Mouse (Mus musculus): ENCODE measurements around the gene Zbtb22. TPM values are rescaled to one million over a fixed set of nuclear protein-coding genes. Genes with fewer than 3 reads are reported as not detected.
"Not testable (repeated sequence)": the region's sequence is repeated elsewhere in the genome, so short reads cannot be mapped to it uniquely, and the experiment has no call there.

The Zbtb22 gene
- total and polyA plus RNA-seq, 2 experiments from 2014 or later, result 12.0 to 29.1 TPM

GRCm38 (mm10) chr17:33950131-33950625 is 34.5 kb downstream of the Zbtb22 start:
- DNase-seq (ENCODE audit: low spot score) (no peak), ATAC-seq (ENCODE audit: insufficient read depth, low read depth) (no peak)
- no peak for TF ChIP-seq CTCF (IDR thresholded peaks at IDR 0.05; ENCODE audit: low read depth)
- TF ChIP-seq EP300 (IDR thresholded peaks at IDR 0.05; ENCODE audit: low read depth), result no peak
- no peaks in the 10 kb centered on the region for H3K9me3 ChIP-seq (replicated peaks; ENCODE audit: control insufficient read depth, low read length)
- H3K27ac ChIP-seq (ENCODE audit: low read depth), result no peak overlapping the region
- H3K4me1 ChIP-seq (ENCODE audit: control insufficient read depth, insufficient read depth), result peaks cover 32% of the 10 kb centered on the region
- WGBS, result 69% methylated on average over 10 of the region's 10 CpGs
- no peaks in the 10 kb centered on the region for H3K27me3 ChIP-seq (ENCODE audit: control insufficient read depth, insufficient read depth, low read length)
- peak overlapping the region; percentile 90 for H3K4me2 ChIP-seq (ENCODE audit: low read depth, low read length)
- H3K36me3 ChIP-seq (replicated peaks; ENCODE audit: control insufficient read depth, insufficient read depth, low read length), result peaks cover 24% of the 10 kb centered on the region
- H3K9ac ChIP-seq (replicated peaks; ENCODE audit: low read depth, low read length), result peak overlapping the region; percentile 57; the same call in 1 of the 2 replicates
- H3K4me3 ChIP-seq (ENCODE audit: low read depth, low read length), result peak overlapping the region; percentile 55

- WGBS, result under 1% methylated on average over 43 of the region's 45 CpGs
- TF ChIP-seq CTCF (IDR thresholded peaks at IDR 0.05; ENCODE audit: low read depth) (0 out of 2 replicates have a peak, but pooled peaks have one; percentile 2), EP300 (IDR thresholded peaks at IDR 0.05; ENCODE audit: low read depth) (no peak)
- Histone ChIP-seq H3K4me2 (ENCODE audit: low read depth, low read length) (peak within 1 kb of the TSS; percentile 90), H3K36me3 (replicated peaks; ENCODE audit: control insufficient read depth, insufficient read depth, low read length) (peaks cover 20% of the 10 kb centered on the region), H3K9me3 (replicated peaks; ENCODE audit: control insufficient read depth, low read length) (no peaks in the 10 kb centered on the region), H3K27me3 (ENCODE audit: control insufficient read depth, insufficient read depth, low read length) (no peaks in the 10 kb centered on the region), H3K4me1 (ENCODE audit: control insufficient read depth, insufficient read depth) (peaks cover 32% of the 10 kb centered on the region), H3K4me3 (ENCODE audit: low read depth, low read length) (peak within 1 kb of the TSS; percentile 55), H3K27ac (ENCODE audit: low read depth) (peak within 1 kb of the TSS; percentile 82), H3K9ac (replicated peaks; ENCODE audit: low read depth, low read length) (peak within 1 kb of the TSS; percentile 57)
- peak; percentile 84 for DNase-seq (ENCODE audit: low spot score)
- ATAC-seq (ENCODE audit: insufficient read depth, low read depth), result peak; percentile 56
Observed at GRCm38 (mm10) chr17:33951021-33951946, 35.6 kb downstream of the Zbtb22 start, which contains the start of gene B3galt4. B3galt4 (minus strand) TSS chr17:33951488.

GRCm38 (mm10) chr17:33952015-33952414 is 36.3 kb downstream of the Zbtb22 start:
- Histone ChIP-seq H3K4me1 (ENCODE audit: control insufficient read depth, insufficient read depth) (peaks cover 37% of the 10 kb centered on the region), H3K36me3 (replicated peaks; ENCODE audit: control insufficient read depth, insufficient read depth, low read length) (peaks cover 19% of the 10 kb centered on the region), H3K4me2 (ENCODE audit: low read depth, low read length) (peak overlapping the region; percentile 90; the same call in 1 of the 2 replicates)
- not testable (repeated sequence) for H3K9ac ChIP-seq (replicated peaks; ENCODE audit: low read depth, low read length); H3K27ac ChIP-seq (ENCODE audit: low read depth); H3K9me3 ChIP-seq (replicated peaks; ENCODE audit: control insufficient read depth, low read length); H3K27me3 ChIP-seq (ENCODE audit: control insufficient read depth, insufficient read depth, low read length); DNase-seq (ENCODE audit: low spot score); H3K4me3 ChIP-seq (ENCODE audit: low read depth, low read length); ATAC-seq (ENCODE audit: insufficient read depth, low read depth)
- WGBS, result 78% methylated on average over 13 of the region's 13 CpGs

- no peak overlapping the region for H3K4me2 ChIP-seq (ENCODE audit: low read depth, low read length)
- no peak overlapping the region for H3K27ac ChIP-seq (ENCODE audit: low read depth)
- DNase-seq (ENCODE audit: low spot score), result no peak
- H3K4me3 ChIP-seq (ENCODE audit: low read depth, low read length), result no peak overlapping the region
- TF ChIP-seq CTCF (IDR thresholded peaks at IDR 0.05; ENCODE audit: low read depth) (no peak), EP300 (IDR thresholded peaks at IDR 0.05; ENCODE audit: low read depth) (no peak)
- H3K27me3 ChIP-seq (ENCODE audit: control insufficient read depth, insufficient read depth, low read length), result no peaks in the 10 kb centered on the region
- ATAC-seq (ENCODE audit: insufficient read depth, low read depth), result no peak
- H3K9ac ChIP-seq (replicated peaks; ENCODE audit: low read depth, low read length), result no peak overlapping the region
- H3K9me3 ChIP-seq (replicated peaks; ENCODE audit: control insufficient read depth, low read length), result no peaks in the 10 kb centered on the region
- H3K4me1 ChIP-seq (ENCODE audit: control insufficient read depth, insufficient read depth), result peaks cover 37% of the 10 kb centered on the region
- 76% methylated on average over 4 of the region's 4 CpGs for WGBS
- peaks cover 19% of the 10 kb centered on the region for H3K36me3 ChIP-seq (replicated peaks; ENCODE audit: control insufficient read depth, insufficient read depth, low read length)
Observed at GRCm38 (mm10) chr17:33952879-33953278, 37.2 kb downstream of the Zbtb22 start.

- H3K9me3 ChIP-seq (replicated peaks; ENCODE audit: control insufficient read depth, low read length), result no peaks in the 10 kb centered on the region
- H3K4me3 ChIP-seq (ENCODE audit: low read depth, low read length), result no peak overlapping the region
- DNase-seq (ENCODE audit: low spot score), result no peak
- ATAC-seq (ENCODE audit: insufficient read depth, low read depth), result no peak
- H3K36me3 ChIP-seq (replicated peaks; ENCODE audit: control insufficient read depth, insufficient read depth, low read length), result peaks cover 20% of the 10 kb centered on the region
- no peaks in the 10 kb centered on the region for H3K27me3 ChIP-seq (ENCODE audit: control insufficient read depth, insufficient read depth, low read length)
- no peak overlapping the region for H3K4me2 ChIP-seq (ENCODE audit: low read depth, low read length)
- H3K4me1 ChIP-seq (ENCODE audit: control insufficient read depth, insufficient read depth), result peaks cover 37% of the 10 kb centered on the region
- no peak for TF ChIP-seq CTCF (IDR thresholded peaks at IDR 0.05; ENCODE audit: low read depth)
- no peak for TF ChIP-seq EP300 (IDR thresholded peaks at IDR 0.05; ENCODE audit: low read depth)
- H3K27ac ChIP-seq (ENCODE audit: low read depth), result no peak overlapping the region
- WGBS, result 73% methylated on average over 3 of the region's 3 CpGs
- H3K9ac ChIP-seq (replicated peaks; ENCODE audit: low read depth, low read length), result no peak overlapping the region
Observed at GRCm38 (mm10) chr17:33953310-33953709, 37.6 kb downstream of the Zbtb22 start.

Data from heart, postnatal 0 days (tissue).